24 mouse cellular contexts compared by ENCODE assay signal in the genomic region with DNA sequence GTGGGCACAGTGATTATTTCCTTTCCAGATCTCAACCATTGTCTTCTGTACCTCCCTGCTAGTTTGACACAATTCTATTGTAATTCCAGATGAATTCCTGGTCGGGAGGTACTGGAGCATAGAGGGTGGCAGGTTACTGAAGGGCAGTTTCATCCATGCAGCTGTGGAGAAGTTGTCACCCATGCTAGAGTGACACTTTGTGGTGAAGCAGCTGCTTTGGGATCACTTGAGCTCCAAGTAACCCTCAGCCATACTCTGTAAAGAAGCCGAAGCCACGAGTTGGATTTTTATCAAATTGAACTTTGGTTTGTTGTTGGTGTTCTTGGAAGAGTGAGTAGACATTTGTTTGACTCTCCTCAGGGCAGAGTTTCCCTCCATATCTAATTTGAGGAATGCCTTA.
"Had no signal": no experiment of that assay in that cellular context is flagged by ENCODE, and none has a peak within 500 bp of the region (broad histone marks: within the 10 kb centered on the region; RNA-seq: fewer than 3 reads in every experiment).

No protein-coding gene starts in this region.

- ATAC-seq: hindbrain, embryonic 16.5 days; inflammation-experienced regulatory T-cells, adult 6 months had no signal

- H3K9me3 ChIP-seq: heart, embryonic 13.5 days; heart, embryonic 15.5 days; hindbrain, embryonic 13.5 days; kidney, embryonic 15.5 days; limb, embryonic 10.5 days; limb, embryonic 12.5 days; liver, embryonic 13.5 days had no signal

- H3K36me3 ChIP-seq: heart, embryonic 13.5 days; heart, embryonic 15.5 days; hindbrain, embryonic 13.5 days; kidney, embryonic 15.5 days; limb, embryonic 10.5 days; limb, embryonic 12.5 days; liver, embryonic 13.5 days had no signal

- H3K27ac ChIP-seq: gastrocnemius, adult 2 months; heart, embryonic 13.5 days; heart, embryonic 15.5 days; hindbrain, embryonic 13.5 days; kidney, embryonic 15.5 days; kidney, postnatal 0 days; layer of hippocampus, adult 2 months; left cerebral cortex, adult 2 months; limb, embryonic 10.5 days; limb, embryonic 12.5 days; liver, embryonic 13.5 days had no signal

- H3K4me2 ChIP-seq: heart, embryonic 11.5 days; heart, embryonic 13.5 days; heart, embryonic 15.5 days; hindbrain, embryonic 13.5 days; kidney, embryonic 15.5 days; limb, embryonic 12.5 days; liver, embryonic 13.5 days had no signal

- H3K9ac ChIP-seq: heart, embryonic 13.5 days; heart, embryonic 15.5 days; hindbrain, embryonic 13.5 days; kidney, embryonic 15.5 days; limb, embryonic 12.5 days; liver, embryonic 13.5 days had no signal

- H3K27me3 ChIP-seq: heart, embryonic 13.5 days; heart, embryonic 15.5 days; hindbrain, embryonic 13.5 days; limb, embryonic 12.5 days; liver, embryonic 13.5 days had no signal

- DNase-seq: gastrocnemius, adult 2 months; gastrocnemius, postnatal 10 days; gastrocnemius, postnatal 25 days; heart, postnatal 14 days; heart, postnatal 36 days; kidney, adult 11 months; kidney, adult 2 months; kidney, adult 9 months; kidney, postnatal 25 days; kidney, postnatal 4 days; liver; liver, embryonic 13.5 days had no signal

- H3K4me1 ChIP-seq: heart, embryonic 13.5 days; heart, embryonic 15.5 days; hindbrain, embryonic 13.5 days; kidney, embryonic 15.5 days; limb, embryonic 10.5 days; limb, embryonic 12.5 days; liver, embryonic 13.5 days had no signal

- H3K4me3 ChIP-seq: gastrocnemius, adult 2 months; heart, embryonic 13.5 days; heart, embryonic 15.5 days; hindbrain, embryonic 13.5 days; kidney, embryonic 15.5 days; layer of hippocampus, adult 2 months; left cerebral cortex, adult 2 months; limb, embryonic 10.5 days; limb, embryonic 12.5 days; liver, embryonic 13.5 days had no signal
